Mouse (Mus musculus): ENCODE measurements at regions not wholly inside any gene's neighbourhood (a gene's known extent, or its start where the extent isn't known, plus 50 kb on each side); places are given as distances from the start of the nearest gene placed in this dataset.

DNA sequence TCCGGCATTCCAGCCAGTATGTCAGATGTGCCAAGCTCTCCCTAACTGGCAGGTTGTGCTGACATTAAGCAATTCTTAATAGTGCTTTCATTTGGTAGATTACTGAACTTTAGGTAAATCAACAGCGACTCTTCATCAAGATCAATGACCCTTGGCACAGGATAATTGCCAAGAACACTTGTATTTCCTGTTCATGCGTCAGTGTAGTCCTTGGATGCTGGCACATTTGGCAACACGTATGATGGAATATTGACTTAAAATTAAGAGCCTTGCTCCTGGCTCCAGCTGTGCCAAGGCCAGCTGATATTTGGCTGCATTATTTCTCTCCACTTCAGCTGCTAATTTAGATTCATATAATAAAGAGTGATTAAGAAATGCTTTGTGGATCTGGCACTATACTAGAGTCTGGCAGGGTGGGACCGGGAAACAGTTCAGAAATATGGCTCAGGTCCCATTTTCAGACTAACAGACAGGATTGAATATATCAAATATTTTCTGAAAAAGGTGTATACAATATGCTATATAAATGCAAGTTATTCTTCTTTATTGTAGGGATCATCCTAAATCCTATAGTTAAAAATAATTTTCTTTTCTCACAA is 365.5 kb downstream of the Mllt3 start:
- no peak for DNase-seq (ENCODE audit: low spot score)

DNA sequence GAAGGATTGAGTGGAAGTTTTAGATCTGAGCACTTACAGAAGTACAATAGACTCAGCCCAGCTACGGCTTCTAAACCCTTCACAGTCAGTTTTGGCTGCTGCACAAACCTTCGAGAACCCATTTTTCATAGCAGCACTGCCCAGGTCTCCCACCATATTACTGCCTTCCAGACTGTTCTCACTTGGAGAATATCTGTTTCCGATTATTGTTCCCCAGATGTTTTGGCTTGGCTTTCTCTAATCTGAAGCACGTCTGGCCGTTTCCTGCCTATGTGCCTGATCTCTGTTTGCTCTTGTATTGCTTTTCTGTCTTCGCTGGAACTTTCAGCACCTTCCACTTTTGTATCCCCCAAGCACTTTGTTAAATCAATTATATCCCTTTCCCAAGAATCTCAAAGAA is 368.0 kb downstream of the Mllt3 start:
- DNase-seq (ENCODE audit: low spot score): no peak

DNA sequence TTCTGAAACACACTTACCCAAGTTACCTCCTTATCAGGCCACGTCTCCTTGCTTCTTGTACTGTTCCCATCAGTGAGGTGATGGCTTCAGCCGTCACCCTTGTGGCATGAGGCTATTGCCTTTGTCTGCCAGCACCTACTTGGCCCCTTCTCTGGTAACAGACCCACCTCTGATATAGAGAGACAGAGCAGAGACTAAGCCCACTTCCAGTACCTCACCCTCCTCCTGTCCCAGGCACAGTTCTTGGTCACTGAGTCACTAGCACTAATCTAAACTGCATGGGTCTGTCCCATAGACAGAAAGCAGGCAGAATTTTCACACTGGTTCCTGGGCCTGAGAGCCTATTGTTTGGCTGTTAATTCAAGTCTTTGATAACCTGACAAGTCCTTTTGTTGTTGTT is 370.3 kb downstream of the Mllt3 start:
- no peak for DNase-seq (ENCODE audit: low spot score)

DNA sequence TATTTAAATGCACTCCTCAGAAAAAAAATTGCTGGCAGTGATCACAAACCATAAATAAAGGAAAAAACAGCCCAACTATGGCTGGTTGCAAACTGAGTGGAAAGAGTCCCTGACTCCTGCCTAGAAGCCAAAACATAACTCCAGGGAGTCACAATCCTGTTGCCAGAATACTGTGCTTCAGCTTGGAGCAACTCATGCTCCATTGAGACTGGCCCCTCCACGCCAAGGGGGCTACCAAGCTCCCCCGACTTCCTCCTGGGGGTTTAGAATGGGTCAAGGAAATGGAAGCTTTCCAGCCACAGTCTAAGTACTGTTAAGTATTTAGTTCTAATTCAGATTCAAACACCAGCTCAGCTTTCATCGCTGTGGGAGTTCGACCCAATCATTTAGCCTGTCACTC is 374.8 kb downstream of the Mllt3 start:
- DNase-seq (ENCODE audit: low spot score): no peak

DNA sequence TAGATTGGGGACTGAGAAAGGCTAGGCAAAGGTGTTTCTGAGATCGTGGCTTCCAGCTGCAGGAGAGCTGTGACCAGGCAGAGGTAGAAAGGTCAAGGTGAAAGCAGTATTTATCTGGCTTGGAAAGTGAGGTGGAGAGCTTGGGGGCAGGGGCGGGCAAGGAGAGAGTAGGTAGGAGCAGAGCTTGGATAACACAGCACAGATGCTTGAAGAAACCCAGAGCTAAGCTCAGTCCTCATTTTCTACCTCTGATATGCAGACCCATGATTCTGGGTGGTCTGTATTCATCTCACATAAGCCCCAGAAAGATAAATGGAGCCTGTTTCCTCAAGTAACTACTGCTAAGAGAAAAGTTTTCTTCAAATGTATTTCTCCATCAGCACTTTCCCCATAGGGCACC is 375.3 kb downstream of the Mllt3 start:
- no peak for DNase-seq (ENCODE audit: low spot score)

DNA sequence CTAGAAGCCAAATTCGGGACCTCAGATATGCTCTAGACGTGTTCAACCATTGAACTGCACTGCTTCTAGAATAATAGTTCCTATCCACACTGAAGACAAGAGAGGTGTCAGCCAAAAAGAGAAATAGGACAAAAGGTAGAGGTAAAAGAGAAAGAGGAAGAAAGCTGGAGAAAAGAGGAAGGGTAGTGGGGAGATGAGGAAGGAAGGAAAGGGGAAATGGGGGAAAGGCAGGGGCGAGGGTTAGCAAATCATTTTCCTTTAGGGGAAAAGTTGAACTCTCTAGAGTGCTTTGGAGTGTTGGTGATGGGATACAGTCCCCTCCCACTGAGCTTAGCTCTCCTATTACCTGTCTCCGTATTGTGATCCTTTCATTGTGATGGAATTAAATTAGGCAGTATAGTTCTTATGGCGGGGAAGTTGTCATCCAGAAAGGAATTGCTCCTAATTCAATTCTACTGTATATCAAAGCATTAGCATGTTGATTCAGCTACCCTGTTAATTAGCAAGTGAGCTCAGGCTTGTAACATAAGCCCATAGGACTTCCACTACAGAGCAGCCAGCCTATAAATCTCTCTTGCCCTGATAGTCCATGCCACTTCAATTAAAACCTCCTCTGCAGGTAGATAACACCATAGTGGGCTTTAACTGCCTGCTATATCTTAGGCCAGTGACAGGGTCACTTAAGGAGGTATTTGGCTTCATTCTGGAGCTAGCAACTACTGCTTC is 379.6 kb downstream of the Mllt3 start:
- no peak for DNase-seq (ENCODE audit: low spot score)

DNA sequence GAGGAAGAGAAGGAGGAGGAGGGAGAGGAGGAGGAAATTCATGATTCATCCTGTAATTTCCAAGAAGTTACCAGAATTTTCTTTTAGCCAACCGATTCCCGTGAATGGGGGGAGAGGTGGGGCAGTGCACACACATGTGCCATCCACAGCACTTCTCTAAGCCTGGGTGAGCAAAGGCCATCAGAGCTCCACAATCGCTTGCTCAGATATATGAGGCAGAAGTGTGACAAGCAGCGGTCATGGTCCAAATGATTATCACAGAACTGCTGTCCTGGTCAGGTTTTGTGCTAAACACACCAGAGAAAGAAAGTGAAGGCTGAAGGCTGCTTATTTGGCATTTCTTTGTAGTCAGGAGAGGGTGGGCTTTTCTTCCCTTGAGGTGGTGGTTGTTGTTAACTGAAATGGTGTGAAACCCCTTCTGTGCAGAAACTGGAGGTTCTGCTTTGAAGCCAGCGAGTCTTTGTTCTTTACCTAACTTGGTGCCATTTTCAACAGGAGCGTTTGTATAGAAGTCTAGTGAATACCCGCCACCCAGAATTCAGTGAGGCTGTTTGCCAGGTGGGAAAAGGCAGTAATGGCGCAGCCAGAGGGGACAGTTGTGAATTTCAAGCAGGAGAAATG is 380.7 kb downstream of the Mllt3 start:
- no peak for DNase-seq (ENCODE audit: low spot score)

DNA sequence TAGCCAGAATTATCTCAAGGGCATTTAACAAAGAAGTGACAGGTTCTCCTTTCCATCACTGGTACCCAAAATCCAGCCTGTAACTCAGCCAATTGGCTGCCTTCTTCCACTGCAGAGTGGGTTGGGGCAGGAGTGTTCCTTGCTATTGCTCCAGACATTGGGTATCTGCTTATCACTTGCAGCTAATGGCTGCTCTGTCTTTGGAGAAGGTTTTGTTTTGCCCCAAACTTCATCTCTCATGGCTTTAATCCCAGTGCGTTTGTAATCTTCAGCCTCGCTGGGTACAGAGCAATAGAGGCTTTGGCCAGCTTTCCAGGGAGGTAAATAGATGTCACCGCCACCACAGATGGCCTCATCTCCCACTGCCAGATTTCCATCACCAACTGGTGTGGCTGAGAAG is 381.9 kb downstream of the Mllt3 start:
- DNase-seq (ENCODE audit: low spot score): no peak

DNA sequence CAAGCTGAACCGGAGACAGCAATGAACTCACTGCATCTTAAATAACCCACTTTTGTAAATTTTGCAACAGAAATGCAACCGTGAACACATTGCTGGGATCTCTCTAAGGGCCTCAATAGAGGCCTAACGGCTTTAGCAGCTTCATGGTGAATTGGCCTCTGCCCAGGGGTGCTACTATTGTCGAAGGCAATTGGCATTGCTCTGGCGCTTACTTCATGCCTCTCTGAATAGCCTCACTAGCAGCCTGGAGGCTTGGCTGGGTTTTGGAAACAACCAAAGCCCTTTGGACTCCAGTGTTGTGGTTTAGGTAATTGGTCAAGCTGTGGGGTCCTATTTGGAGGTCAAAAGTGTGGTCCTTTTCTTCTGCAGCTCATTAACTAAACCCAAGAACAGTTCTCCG is 382.3 kb downstream of the Mllt3 start:
- DNase-seq (ENCODE audit: low spot score): no peak

DNA sequence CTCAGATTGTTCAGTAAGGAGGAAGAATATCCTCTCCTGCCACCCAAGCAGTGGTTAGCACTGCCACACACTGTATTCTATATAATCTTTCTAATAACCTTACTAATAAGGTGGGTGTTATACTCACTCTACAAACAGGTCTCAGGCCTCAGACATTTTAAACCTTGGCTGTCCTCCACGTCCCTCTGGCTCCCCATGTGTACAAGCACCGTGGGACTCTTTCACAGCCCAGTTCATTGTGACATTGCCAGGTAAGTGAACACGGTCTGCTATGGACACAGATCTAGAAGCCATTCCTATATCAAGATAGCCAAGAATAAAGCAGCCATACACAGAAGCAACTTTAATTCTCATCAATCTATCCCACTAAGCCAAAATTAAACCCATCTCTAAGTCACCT is 382.8 kb downstream of the Mllt3 start:
- no peak for DNase-seq (ENCODE audit: low spot score)

DNA sequence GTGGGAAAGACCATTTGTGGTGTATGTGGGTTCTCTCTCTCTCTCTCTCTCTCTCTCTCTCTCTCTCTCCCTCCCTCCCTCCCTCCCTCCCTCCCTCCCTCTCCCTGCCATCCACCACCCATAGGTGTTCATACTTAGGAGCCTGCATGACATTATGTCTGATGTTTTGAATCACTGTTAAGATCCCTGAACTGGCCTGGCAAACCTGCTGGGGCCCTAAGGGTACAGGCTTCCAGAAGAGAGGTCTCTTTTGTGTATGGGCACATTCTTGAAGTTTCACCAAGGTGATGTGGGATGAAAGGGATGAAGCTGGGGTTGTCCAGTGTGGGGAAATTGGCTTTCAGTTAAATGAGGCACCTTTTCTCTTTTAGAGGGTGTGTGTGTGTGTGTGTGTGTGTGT is 384.2 kb downstream of the Mllt3 start:
- no peak for DNase-seq (ENCODE audit: low spot score)

DNA sequence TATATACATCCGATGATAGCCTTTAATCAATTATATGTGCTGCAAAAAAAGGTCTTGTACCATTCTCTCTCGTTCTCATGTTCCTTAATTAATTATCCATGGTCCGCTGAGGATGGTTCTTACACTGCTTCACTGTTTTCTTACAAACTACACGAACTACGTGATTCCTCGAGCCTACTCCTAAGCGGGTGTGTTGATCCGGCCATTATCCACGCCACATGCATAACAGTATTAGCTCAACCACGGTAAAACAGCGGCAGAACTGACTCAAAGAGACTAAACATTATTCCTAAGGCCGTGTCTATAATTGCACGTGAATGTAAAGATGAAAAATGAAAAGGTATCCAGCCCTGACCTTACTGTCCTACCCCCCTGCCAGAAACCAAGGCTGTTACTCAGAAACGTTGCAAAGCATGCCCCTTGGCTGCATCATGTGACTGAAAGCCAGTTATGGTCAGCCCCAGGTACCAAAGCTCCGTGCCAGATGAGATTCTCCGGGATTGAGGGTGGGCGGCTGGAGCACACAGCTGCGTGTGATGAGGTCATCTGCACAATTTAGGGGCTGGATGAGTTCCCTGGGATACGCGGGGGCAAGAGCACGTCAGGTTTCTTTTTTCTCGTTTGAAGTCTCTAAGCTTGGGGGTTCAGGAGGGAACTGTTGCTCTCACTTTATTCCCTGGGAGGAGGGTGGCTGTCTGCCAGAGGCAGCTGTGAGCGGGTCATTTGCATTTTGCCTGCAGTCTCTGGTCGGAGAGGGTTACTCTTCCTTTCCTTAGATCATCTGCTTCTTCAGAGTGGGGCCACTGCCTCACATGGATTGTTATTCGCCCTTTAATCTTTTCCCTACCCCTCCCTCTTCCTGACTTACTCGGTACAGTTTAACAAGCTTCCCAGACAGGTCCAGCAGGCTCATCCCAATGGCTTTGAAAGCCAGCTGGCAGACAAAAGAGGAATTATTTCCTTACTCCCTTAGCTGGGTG is 384.9 kb downstream of the Mllt3 start:
- DNase-seq (ENCODE audit: low spot score): peak; percentile 47

DNA sequence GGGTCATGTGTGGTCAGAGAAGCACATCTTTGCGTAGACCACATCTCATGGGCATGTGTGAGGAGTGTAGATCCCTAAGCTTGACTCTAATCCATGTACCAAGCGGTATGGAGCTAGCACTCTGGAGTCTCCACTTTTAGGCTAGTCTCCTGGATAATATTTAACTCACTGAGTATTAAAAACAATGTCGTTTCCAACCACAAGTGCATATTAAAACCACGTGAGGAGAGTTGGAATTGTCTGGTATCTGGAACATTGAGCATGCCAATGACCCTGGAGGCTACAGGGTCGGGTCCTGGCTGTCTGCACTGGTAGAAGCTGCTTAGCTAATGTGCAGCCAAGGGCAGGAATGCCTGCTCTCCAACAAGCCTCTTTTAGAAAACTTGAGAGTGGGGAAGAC is 391.2 kb downstream of the Mllt3 start:
- no peak for DNase-seq (ENCODE audit: low spot score)

DNA sequence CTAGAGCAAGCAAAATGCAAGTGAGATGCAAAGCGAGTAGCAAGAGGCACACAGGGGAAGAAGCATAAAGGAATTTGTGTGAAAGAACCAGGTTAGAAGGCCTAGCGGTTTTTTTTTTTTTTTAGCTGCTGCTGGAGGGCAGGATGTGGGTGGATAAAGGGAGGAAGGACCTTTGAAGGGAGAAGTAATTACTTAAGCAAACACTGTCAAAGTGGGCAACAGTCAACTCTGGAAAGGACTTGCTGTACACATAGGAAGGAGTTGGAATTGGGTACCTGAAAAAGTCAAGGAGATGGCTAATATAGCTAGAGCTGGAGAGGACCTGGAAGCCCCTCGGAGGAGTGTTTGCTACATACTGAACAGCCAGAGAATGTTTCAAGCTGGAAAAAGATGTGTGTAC is 391.6 kb downstream of the Mllt3 start:
- no peak for DNase-seq (ENCODE audit: low spot score)

DNA sequence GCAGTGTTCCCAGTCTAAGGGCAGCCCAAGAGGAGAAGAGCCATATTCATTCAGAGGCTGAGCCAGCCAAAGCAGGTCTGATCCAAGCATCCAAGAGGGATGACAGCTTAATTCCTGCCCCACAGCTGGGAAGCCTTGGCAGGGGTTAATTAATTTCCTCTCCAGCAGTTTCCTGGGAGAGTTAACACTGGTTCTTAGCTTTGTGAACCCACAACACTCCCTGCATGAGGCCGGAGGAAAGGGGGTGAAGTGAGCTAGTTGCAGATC is 394.9 kb downstream of the Mllt3 start:
- no peak for DNase-seq (ENCODE audit: low spot score)

DNA sequence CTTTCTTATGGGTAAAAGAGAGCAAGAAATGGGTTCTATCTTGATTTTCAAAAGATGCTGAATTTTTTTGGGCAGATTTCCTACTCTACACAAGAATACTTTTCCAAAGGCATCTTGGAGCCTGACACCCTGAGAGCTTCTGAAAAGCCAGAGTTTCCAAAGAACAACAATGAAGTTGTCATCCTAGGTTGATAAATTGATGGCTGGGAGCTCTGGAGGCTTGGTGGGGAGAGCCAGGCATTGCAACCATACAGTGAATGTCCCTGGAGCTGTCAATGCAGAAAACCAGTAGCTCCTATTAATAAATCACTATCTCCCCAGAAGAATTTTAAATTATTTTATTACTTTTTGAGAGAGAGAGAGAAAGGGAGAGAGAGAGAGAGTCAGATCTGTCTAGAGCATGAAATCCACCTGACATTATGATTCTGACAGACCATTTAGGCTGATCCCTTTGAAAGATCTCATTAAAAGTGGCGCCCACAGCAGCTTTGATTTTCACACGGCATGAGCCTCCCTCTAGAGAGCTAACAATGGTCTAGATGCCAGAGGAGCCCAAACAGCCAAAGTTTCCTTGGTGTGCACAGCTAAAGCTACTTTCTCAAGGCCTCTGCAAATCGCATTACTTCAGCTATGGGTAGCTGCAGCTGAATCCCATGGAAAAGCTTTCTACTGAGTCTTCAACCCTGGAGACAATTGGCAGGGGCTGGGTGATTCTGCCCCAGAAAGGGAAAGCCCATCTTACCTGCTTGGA is 395.4 kb downstream of the Mllt3 start:
- DNase-seq (ENCODE audit: low spot score): no peak

DNA sequence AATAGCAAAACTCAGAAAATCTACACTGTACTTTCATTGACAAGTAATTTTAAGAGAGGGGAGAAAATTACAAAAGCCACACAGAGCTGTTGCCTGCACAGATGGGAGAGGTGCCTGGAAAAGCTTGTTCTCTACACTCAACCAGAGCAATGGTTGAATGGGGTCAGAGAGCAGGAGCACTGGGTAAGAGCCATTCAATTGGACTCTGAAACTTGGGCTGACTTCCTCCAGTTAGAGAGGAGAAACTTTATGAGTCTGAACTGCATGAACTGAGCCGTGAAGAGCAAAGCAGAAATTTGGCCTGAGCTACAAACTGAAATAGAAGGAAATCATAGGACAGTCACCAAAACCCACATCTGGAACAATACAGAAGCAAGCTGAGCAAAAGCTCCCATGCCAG is 380.8 kb upstream of the Slc24a2 start:
- no peak for DNase-seq (ENCODE audit: low spot score)

DNA sequence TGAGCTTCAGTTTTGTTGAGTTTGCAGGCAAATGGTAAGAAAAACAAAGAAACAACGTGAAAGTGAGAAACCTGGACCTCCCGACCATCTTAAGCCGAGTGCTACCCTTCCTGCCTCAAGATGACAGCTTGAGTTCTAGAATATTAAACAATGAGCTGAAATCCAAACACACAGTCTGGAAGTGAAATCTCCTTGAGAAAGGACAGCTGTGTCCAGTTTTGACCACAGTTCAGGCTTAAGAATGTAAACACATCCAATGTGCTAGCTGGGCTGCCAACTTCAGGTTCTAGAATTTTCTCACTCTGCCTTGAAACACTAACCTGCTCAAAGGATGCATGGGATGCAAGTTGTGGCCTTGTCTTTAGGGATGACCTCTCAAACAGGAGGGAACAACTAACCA is 363.4 kb upstream of the Slc24a2 start:
- DNase-seq (ENCODE audit: low spot score): no peak

DNA sequence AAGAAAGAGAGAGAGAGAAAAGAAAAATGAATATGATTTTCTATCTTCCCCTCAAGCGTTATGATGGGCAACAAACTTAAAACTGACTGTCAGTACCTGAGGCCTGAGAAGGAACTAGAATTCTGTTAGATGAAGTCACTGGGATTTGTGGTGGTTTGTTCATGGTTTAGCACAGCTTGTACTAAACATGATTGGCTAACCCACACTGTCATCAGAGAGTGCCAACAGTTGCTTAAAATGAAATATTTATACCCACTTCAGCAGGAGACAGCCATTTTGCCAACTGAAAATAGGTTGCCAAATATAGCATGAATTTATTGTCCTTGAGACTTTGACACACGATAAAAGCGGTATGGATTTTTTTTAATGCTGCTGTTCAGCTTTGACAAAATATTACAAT is 360.5 kb upstream of the Slc24a2 start:
- no peak for DNase-seq (ENCODE audit: low spot score)

DNA sequence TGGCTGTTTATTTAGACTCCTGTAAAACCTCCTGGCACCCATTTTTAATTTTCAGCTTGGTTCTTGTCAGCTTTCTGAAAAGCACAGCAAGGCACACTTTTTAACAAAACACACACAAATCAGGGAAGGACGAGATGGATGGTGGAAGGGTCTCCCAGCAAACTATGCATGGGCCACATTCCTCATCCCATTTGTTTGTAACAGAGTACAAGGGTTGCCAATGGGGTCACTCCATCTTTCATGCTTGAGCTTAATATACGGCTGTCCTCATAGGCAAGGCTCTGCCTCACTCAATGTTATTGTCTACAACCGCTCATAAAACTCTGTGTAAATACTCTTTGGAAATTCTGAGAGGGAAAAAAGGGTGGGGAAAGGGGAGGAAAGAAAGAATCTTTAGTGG is 347.9 kb upstream of the Slc24a2 start:
- no peak for DNase-seq (ENCODE audit: low spot score)

DNA sequence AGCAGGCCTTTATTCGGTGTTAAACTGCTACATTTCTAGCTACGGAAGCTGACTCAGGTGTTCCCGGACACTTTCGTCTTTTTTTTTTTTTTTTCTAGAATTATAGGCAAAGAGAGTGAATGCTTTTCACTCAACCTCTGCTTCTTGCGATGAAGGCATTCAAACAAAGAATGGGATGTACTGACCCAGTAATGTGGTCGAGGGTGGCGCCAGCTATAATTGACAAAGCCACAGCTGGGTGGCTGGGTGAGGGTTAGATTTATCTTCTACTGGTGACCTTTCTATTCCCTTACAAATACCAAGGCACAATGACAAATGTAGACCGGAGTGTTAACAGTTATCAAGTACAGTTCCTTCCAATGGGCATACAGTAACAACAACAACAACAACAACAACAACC is 340.7 kb upstream of the Slc24a2 start:
- no peak for DNase-seq (ENCODE audit: low spot score)

DNA sequence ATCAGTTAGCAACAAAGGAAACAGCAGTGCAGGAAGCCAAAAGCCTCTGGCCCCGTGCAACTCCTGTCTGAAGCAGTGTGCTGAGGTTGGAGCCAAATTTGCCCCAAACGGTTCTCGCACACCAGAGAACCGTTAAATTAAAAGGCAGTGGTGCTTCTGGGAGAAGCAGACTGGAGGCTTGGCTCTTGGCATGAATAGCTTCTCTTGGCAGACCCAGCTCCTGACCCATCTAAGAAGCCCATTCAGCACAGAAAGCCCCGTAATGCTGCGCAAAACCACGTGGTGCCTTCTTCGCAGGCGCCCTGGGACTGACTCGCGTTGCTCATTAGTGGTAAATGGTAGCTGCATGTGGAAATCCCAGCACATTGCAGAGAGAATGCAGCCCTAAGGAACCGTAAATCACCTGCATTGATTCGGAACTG is 340.2 kb upstream of the Slc24a2 start:
- no peak for DNase-seq (ENCODE audit: low spot score)

Data from testis, postnatal 10 days (tissue).